Mouse (Mus musculus): ENCODE data around the gene Tedc1.

DNA sequence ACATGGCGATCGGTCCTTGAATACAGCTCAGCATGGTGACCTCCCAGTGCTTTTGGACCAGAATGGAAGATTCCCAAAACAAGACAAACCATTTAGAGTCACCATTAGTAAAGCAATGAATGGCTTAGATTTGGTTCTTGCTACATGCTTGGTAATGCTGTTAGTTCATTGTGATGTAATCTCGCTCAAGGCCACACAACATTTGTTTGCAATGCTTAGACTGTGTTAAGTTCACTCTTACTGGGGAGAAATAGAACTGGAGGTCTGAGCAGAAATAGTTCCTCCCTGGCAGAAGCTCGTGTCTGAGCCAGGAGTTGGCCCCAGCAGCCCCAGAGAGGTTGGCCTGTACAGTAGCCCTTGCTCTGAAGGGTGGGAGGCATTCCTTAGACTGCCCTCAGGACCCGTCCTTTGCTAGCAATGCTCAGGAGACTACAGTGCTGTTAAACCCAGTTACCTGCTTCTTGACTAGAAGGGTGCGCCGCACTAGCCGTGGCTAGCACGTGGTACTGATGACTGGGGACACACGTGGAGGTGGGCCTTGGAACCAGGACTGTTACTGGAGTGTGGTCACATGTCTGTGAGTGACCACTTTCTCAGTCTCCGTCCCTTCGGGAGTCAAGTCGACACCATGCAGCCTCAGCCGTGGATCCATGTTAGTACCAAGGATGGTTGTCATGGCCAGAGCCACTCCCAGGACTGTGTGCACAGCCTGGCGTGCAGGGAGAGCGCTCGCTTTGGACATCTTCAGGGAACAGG is 47.5 kb upstream of the Tedc1 start:
- TF ChIP-seq CTCF (IDR thresholded peaks at IDR 0.05; ENCODE audit: low read depth, low read length): no peak
- TF ChIP-seq POLR2A (IDR thresholded peaks at IDR 0.05; ENCODE audit: extremely low read depth, insufficient read depth, low read length): no peak

Measured in liver, adult 2 months (tissue).